Mouse (Mus musculus) heart, embryonic 15.5 days (tissue): ENCODE measurements at regions not wholly inside any gene's neighbourhood (a gene's known extent, or its start where the extent isn't known, plus 50 kb on each side); places are given as distances from the start of the nearest gene placed in this dataset.

ENCODE experiments used
- ATAC-seq: fragments of 200-750 bp; cut with Nextera tagmentation; replicated peaks from 2 replicates; pipeline ENCODE4 v1.8.0; 2017; ENCODE audit warnings: low read depth, moderate TSS enrichment; ENCODE audit not compliant: insufficient number of reproducible peaks, insufficient read depth, low FRiP score
- H3K27ac ChIP-seq: fragments of 300-500 bp; sonication (generic); 2 replicates; pipeline ENCODE4 v1.5.1; 2015; ENCODE audit warnings: mild to moderate bottlenecking, inconsistent platforms
- H3K27me3 ChIP-seq: fragments of 300-500 bp; sonication (generic); 2 replicates; pipeline ENCODE4 v1.6.1; 2015; ENCODE audit warnings: inconsistent platforms
- H3K36me3 ChIP-seq: fragments of 300-500 bp; sonication (generic); 2 replicates; pipeline ENCODE4 v1.6.1; 2015; ENCODE audit warnings: mild to moderate bottlenecking, inconsistent platforms
- H3K4me1 ChIP-seq: fragments of 300-500 bp; sonication (generic); replicated peaks from 2 replicates; pipeline ENCODE4 v1.6.1; 2015; ENCODE audit warnings: inconsistent platforms
- H3K4me2 ChIP-seq: fragments of 300-500 bp; sonication (generic); 2 replicates; pipeline ENCODE4 v1.6.1; 2015; ENCODE audit warnings: inconsistent platforms, mild to moderate bottlenecking, moderate library complexity
- H3K4me3 ChIP-seq: fragments of 300-500 bp; sonication (generic); 2 replicates; pipeline ENCODE4 v1.5.1; 2015; ENCODE audit warnings: mild to moderate bottlenecking, inconsistent platforms
- H3K9ac ChIP-seq: fragments of 300-500 bp; sonication (generic); 2 replicates; pipeline ENCODE4 v1.6.1; 2015; ENCODE audit warnings: mild to moderate bottlenecking, inconsistent platforms
- H3K9me3 ChIP-seq: fragments of 300-500 bp; sonication (generic); replicated peaks from 2 replicates; pipeline ENCODE4 v1.6.1; 2016; ENCODE audit warnings: inconsistent platforms
- WGBS: fragments of 180-500 bp; shearing (Covaris S2); methylation state at CpG from one replicate; pipeline ENCODE4 v1.1.7; 2015; ENCODE audit warnings: mixed read lengths; 5-methylcytosine and 5-hydroxymethylcytosine counted together

DNA sequence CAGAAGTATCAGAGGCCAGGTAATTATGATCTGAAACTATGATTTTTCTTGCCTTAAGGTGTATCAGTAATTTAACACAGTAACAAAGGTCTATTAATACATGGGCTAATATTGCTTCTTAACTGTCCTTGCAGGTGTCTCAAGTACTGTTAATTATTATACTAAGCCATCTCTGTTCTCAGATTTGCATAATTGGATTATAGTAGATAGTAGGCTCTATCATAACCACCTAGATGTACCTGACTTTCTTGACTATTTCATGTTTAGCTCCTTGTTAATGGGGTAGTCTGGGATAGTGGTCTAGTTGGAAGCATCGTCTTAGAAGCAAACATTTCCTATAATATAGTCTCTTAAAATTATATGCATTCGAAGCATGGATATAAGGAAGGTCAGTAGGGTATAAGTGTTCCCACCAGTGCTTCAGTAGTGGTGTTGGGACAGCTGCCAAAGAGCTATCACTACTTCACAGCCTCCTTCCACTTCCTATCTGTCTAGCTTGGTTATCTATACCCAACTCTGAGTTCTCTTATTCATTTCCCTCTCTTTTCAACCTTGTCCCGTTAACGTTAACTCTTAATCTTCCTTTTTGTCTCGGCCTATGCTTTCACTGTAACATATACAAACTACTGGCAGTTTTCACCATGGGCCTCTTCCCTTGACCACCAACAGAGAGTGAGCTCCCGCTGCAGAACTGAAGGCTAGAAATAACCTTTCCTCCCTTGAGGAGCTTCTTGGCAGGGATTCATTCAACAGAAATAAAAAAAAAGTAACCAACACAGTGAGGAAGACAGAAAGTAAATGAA, 630.9 kb upstream of the Lcorl start:
- 27% methylated on average over 6 of the region's 6 CpGs for WGBS
- Histone ChIP-seq H3K27ac (no peak overlapping the region), H3K4me3 (no peak overlapping the region)

DNA sequence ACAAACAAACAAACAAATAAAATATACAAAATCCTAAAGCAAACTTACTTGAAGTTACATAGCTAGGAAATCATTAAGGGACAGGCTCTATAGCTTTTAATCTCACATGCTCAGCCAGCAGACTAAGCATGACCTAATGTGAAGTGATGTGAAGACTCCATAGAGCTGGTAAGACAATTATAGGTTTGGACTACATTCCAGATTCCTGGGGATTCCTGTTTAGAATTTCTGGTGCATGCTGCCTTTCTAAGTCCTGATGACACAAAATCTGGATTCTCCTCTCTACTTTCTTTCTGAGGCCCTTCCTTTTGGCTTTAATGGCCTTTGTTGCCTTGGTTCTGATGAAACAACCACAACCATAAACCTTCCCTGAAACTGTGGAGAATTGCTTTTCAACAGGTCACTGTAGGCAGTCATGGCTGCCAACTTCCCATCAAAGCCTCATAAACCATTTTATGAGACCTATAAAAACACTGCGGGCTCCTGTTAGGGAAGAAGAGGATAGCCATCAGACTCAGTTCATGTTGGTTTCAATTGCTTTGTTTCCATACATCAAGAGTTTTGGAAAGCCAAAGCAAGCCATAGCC, 629.4 kb upstream of the Lcorl start:
- Histone ChIP-seq H3K9ac (no peak overlapping the region), H3K27ac (no peak overlapping the region), H3K4me3 (no peak overlapping the region), H3K9me3 (no peaks in the 10 kb centered on the region), H3K36me3 (no peaks in the 10 kb centered on the region), H3K27me3 (no peaks in the 10 kb centered on the region), H3K4me2 (no peak overlapping the region), H3K4me1 (0 out of 2 replicates have a peak, but pooled peaks cover 2% of the 10 kb centered on the region)
- ATAC-seq = no peak
- 70% methylated on average over 1 of the region's 1 CpGs for whole genome bisulfite sequencing

More for the DNA sequence above, 630.9 kb upstream of the Lcorl start:
- no peak overlapping the region for H3K9ac ChIP-seq
- no peaks in the 10 kb centered on the region for H3K27me3 ChIP-seq
- H3K36me3 ChIP-seq = no peaks in the 10 kb centered on the region
- no peak overlapping the region for H3K4me2 ChIP-seq
- ATAC-seq = peak; percentile 80
- 0 out of 2 replicates have a peak, but pooled peaks cover 2% of the 10 kb centered on the region for H3K4me1 ChIP-seq
- no peaks in the 10 kb centered on the region for H3K9me3 ChIP-seq

DNA sequence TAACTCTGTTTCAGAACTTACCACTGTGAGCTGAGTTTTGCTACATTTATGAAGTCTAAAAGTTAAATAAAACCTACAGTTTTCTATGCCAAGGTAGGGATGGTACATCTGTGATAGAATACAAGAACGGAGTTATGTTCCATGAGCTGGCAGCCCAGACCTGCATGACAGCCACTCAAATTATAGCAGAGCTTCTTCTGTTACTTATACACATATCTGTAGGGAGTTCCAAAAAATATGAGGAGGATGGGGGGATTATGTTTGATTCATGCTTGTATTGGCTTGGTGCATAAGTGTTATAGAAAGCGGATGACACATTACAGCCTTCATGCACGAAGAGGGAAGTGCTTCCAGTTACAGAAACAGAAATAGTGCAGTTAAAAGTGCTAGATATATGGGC, 598.9 kb upstream of the Lcorl start:
- no peak overlapping the region for H3K4me2 ChIP-seq
- no peaks in the 10 kb centered on the region for H3K4me1 ChIP-seq
- no peak overlapping the region for H3K27ac ChIP-seq
- 75% methylated on average over 3 of the region's 3 CpGs for WGBS
- H3K27me3 ChIP-seq = no peaks in the 10 kb centered on the region
- no peaks in the 10 kb centered on the region for H3K9me3 ChIP-seq
- H3K36me3 ChIP-seq = no peaks in the 10 kb centered on the region
- no peak overlapping the region for H3K9ac ChIP-seq
- H3K4me3 ChIP-seq = no peak overlapping the region
- ATAC-seq = no peak

- H3K27ac ChIP-seq = no peak overlapping the region
- WGBS = 62% methylated on average over 4 of the region's 4 CpGs
- no peaks in the 10 kb centered on the region for H3K9me3 ChIP-seq
- H3K4me1 ChIP-seq = peaks cover 8% of the 10 kb centered on the region; the same call in 1 of the 2 replicates
- H3K4me3 ChIP-seq = no peak overlapping the region
- H3K27me3 ChIP-seq = no peaks in the 10 kb centered on the region
- no peaks in the 10 kb centered on the region for H3K36me3 ChIP-seq
- H3K9ac ChIP-seq = no peak overlapping the region
- no peak for ATAC-seq
- no peak overlapping the region for H3K4me2 ChIP-seq
Measured at GRCm38 (mm10) chr5:46448274-46448673, 590.9 kb upstream of the Lcorl start.

DNA sequence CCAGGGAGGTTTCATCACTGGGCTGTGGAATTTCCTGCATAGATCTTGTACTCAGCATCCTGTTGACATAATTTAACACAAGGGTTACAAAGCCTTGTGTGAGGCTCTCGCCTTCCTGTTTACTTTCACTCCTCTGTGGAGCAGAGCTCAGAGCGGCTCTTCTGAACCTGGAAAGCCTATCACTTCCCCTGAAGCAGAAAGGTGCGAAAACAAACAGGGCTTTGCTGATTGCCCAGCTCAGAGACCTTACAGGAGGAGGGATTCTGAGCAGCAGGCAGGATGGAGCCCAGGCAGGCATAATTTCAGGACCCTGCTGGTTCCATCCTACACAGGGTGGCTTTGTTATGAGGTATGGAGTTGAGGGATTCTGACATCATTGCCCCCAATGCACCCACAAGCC, 588.4 kb upstream of the Lcorl start:
- ATAC-seq = no peak
- 21% methylated on average over 3 of the region's 3 CpGs for WGBS
- H3K9me3 ChIP-seq = no peaks in the 10 kb centered on the region
- H3K36me3 ChIP-seq = no peaks in the 10 kb centered on the region
- no peak overlapping the region for H3K4me3 ChIP-seq
- H3K27me3 ChIP-seq = no peaks in the 10 kb centered on the region
- H3K27ac ChIP-seq = no peak overlapping the region
- H3K9ac ChIP-seq = no peak overlapping the region
- H3K4me1 ChIP-seq = peaks cover 8% of the 10 kb centered on the region; the same call in 1 of the 2 replicates
- H3K4me2 ChIP-seq = 0 out of 2 replicates have a peak overlapping the region, but pooled peaks have one; percentile 7

DNA sequence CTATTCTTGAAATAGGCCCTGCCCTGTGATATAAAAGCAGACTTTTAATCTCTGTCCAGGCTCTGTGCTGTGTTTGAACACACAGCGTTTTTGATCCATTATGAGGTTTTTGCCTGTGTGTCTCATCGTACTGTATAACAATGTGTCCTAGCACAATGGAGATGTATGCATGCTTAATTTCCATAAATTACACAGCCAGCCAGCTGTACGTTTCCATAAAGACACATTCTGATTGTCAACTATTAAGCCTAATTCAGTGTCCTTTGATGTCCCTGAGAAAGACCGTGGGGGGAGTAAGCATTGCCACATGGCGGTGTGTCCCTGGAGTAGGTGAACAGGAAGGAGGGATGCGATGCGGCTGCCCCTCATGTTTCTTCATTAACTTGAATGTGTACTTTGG, 587.7 kb upstream of the Lcorl start:
- WGBS = 41% methylated on average over 7 of the region's 7 CpGs
- Histone ChIP-seq H3K36me3 (no peaks in the 10 kb centered on the region), H3K4me1 (peaks cover 8% of the 10 kb centered on the region; the same call in 1 of the 2 replicates), H3K9me3 (no peaks in the 10 kb centered on the region), H3K9ac (no peak overlapping the region), H3K4me2 (0 out of 2 replicates have a peak overlapping the region, but pooled peaks have one; percentile 7), H3K4me3 (no peak overlapping the region), H3K27me3 (no peaks in the 10 kb centered on the region), H3K27ac (no peak overlapping the region)
- ATAC-seq = no peak

DNA sequence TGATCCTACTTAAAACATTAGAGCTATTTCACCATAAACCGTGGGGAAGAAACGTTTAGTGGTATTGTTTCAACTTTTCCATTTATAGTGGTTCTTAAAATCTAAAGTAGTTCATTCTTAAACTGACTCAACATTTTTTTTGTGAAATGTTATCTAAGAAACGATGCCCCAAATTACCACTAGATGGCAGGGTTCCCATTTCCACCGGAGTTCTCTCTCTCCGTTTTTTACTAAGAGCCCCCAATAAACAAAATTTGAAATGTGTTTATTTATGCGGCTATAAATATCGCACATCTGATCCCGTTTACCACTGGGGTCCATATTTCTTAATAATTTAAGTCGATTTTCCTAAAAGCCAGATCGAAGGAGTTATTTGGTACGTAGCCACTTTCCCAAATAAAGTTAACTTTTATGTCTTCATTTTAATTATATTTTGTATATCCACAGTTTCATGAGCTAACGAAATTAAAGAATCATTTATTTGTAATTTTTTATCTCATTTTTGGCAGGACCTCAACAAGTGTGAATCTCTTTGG, 586.5 kb upstream of the Lcorl start:
- WGBS = 13% methylated on average over 12 of the region's 12 CpGs
- Histone ChIP-seq H3K4me2 (peak overlapping the region; percentile 38; the same call in 1 of the 2 replicates), H3K27me3 (no peaks in the 10 kb centered on the region), H3K4me1 (peaks cover 8% of the 10 kb centered on the region; the same call in 1 of the 2 replicates), H3K9me3 (no peaks in the 10 kb centered on the region), H3K4me3 (no peak overlapping the region), H3K9ac (no peak overlapping the region), H3K27ac (no peak overlapping the region), H3K36me3 (no peaks in the 10 kb centered on the region)
- no peak for ATAC-seq

- Histone ChIP-seq H3K4me1 (peaks cover 8% of the 10 kb centered on the region; the same call in 1 of the 2 replicates), H3K9me3 (no peaks in the 10 kb centered on the region), H3K4me3 (no peak overlapping the region), H3K4me2 (no peak overlapping the region), H3K27me3 (no peaks in the 10 kb centered on the region), H3K27ac (no peak overlapping the region), H3K36me3 (no peaks in the 10 kb centered on the region), H3K9ac (no peak overlapping the region)
- 79% methylated on average over 6 of the region's 6 CpGs for WGBS
- no peak for ATAC-seq
Measured at GRCm38 (mm10) chr5:46442600-46443248, 585.3 kb upstream of the Lcorl start.

- H3K4me2 ChIP-seq = no peak overlapping the region
- no peaks in the 10 kb centered on the region for H3K9me3 ChIP-seq
- H3K4me1 ChIP-seq = peaks cover 8% of the 10 kb centered on the region; the same call in 1 of the 2 replicates
- H3K4me3 ChIP-seq = no peak overlapping the region
- ATAC-seq = no peak
- H3K36me3 ChIP-seq = no peaks in the 10 kb centered on the region
- H3K27ac ChIP-seq = no peak overlapping the region
- no peak overlapping the region for H3K9ac ChIP-seq
- H3K27me3 ChIP-seq = no peaks in the 10 kb centered on the region
Measured at GRCm38 (mm10) chr5:46441716-46442115, 584.3 kb upstream of the Lcorl start.

- Histone ChIP-seq H3K36me3 (no peaks in the 10 kb centered on the region), H3K4me2 (no peak overlapping the region), H3K27me3 (no peaks in the 10 kb centered on the region), H3K9ac (no peak overlapping the region), H3K9me3 (no peaks in the 10 kb centered on the region), H3K4me1 (no peaks in the 10 kb centered on the region), H3K4me3 (no peak overlapping the region), H3K27ac (no peak overlapping the region)
- no peak for ATAC-seq
- WGBS = 66% methylated on average over 3 of the region's 3 CpGs
Measured at GRCm38 (mm10) chr5:46431644-46432367, 574.4 kb upstream of the Lcorl start.

- no peak overlapping the region for H3K4me2 ChIP-seq
- H3K9me3 ChIP-seq = no peaks in the 10 kb centered on the region
- no peak overlapping the region for H3K4me3 ChIP-seq
- no peaks in the 10 kb centered on the region for H3K27me3 ChIP-seq
- 73% methylated on average over 3 of the region's 3 CpGs for WGBS
- no peaks in the 10 kb centered on the region for H3K4me1 ChIP-seq
- ATAC-seq = no peak
- H3K9ac ChIP-seq = no peak overlapping the region
- H3K36me3 ChIP-seq = no peaks in the 10 kb centered on the region
- H3K27ac ChIP-seq = no peak overlapping the region
Measured at GRCm38 (mm10) chr5:46422738-46423137, 565.3 kb upstream of the Lcorl start.
